Mouse (Mus musculus) spleen, adult 2 months (tissue): ENCODE measurements around the gene Gstm2. TPM values are rescaled to one million over a fixed set of nuclear protein-coding genes. Genes with fewer than 3 reads are reported as not detected.
"Not testable (repeated sequence)": the region's sequence is repeated elsewhere in the genome, so short reads cannot be mapped to it uniquely, and the experiment has no call there.

Experiments
- DNase-seq, 2 experiments: peaks; one replicate each; pipeline versions ENCODE4 v3.0.0 to v3.0.0-alpha.2; 2012 to 2021; ENCODE audit warnings: low spot score in 2 of 2, low read depth in 1 of 2
- H3K27ac ChIP-seq: fragments of 200-500 bp; 2 replicates; pipeline ENCODE4 v1.5.1; 2012; ENCODE audit warnings: low read length, inconsistent platforms; ENCODE audit not compliant: insufficient read depth
- H3K27me3 ChIP-seq: fragments of 200-500 bp; 2 replicates; pipeline ENCODE4 v1.6.1; 2012; ENCODE audit warnings: mild to moderate bottlenecking, moderate library complexity, low read length, inconsistent platforms; ENCODE audit not compliant: control insufficient read depth, insufficient read depth
- H3K36me3 ChIP-seq: fragments of 200-500 bp; 2 replicates; pipeline ENCODE4 v1.6.1; 2012; ENCODE audit warnings: mild to moderate bottlenecking, low read length, inconsistent platforms; ENCODE audit not compliant: control insufficient read depth, insufficient read depth
- H3K4me1 ChIP-seq: fragments of 200-500 bp; 2 replicates; pipeline ENCODE4 v1.6.1; 2011; ENCODE audit warnings: inconsistent platforms; ENCODE audit not compliant: control insufficient read depth, insufficient read depth, insufficient read length
- H3K4me3 ChIP-seq: fragments of 200-500 bp; 2 replicates; pipeline ENCODE4 v1.5.1; 2011; ENCODE audit warnings: mild to moderate bottlenecking, inconsistent platforms; ENCODE audit not compliant: insufficient read depth, insufficient read length; ENCODE audit errors: extremely low read depth
- CTCF ChIP-seq: fragments of 200-500 bp; IDR thresholded peaks from 2 replicates; pipeline ENCODE4 v1.5.1; 2011; ENCODE audit warnings: mild to moderate bottlenecking, inconsistent platforms; ENCODE audit not compliant: insufficient read depth, insufficient read length, insufficient replicate concordance; ENCODE audit errors: extremely low read depth
- POLR2A ChIP-seq: fragments of 200-500 bp; IDR thresholded peaks from 2 replicates; pipeline ENCODE4 v1.6.1; 2011; ENCODE audit warnings: low read depth, low read length, inconsistent platforms
- WGBS: fragments of 180-500 bp; shearing (Covaris S2); methylation state at CpG from one replicate; pipeline ENCODE4 v1.1.7; 2018; 5-methylcytosine and 5-hydroxymethylcytosine counted together
- polyA plus RNA-seq: library from polyadenylated mRNA; depleted of rRNA; stranded (reverse); fragments of >200 nt; gene quantifications from 2 replicates; pipeline ENCODE4 v1.2.3, GENCODE M21; 2012

Gene Gstm2
- polyA plus RNA-seq, 1 experiment: 16.9 TPM

- no peak for DNase-seq
- 82% methylated on average over 6 of the region's 6 CpGs for WGBS
- Histone ChIP-seq H3K27me3 (no peaks in the 10 kb centered on the region), H3K4me3 (no peak overlapping the region), H3K36me3 (no peaks in the 10 kb centered on the region), H3K27ac (no peak overlapping the region), H3K4me1 (peaks cover 2% of the 10 kb centered on the region; the same call in 1 of the 2 replicates)
- no peak for TF ChIP-seq POLR2A
- no peak for TF ChIP-seq CTCF
These were observed 36.4 kb upstream of the Gstm2 start for GRCm38 (mm10) chr3:108022650-108023049.

- not testable (repeated sequence) for H3K27ac ChIP-seq, H3K4me1 ChIP-seq, DNase-seq, H3K4me3 ChIP-seq, H3K27me3 ChIP-seq, H3K36me3 ChIP-seq
- WGBS: 83% methylated on average over 11 of the region's 11 CpGs
These were observed 34.2 kb upstream of the Gstm2 start for GRCm38 (mm10) chr3:108020351-108021022.

- not testable (repeated sequence) for H3K4me3 ChIP-seq, H3K36me3 ChIP-seq, H3K27me3 ChIP-seq, H3K4me1 ChIP-seq, H3K27ac ChIP-seq, DNase-seq
- 88% methylated on average over 3 of the region's 3 CpGs for WGBS
These were observed 33.0 kb upstream of the Gstm2 start for GRCm38 (mm10) chr3:108019226-108019625.

- peak in 1 of 2 experiments; percentile 19 for DNase-seq
- H3K4me3 ChIP-seq: peak overlapping the region; percentile 66
- no peak for TF ChIP-seq POLR2A
- TF ChIP-seq CTCF: no peak
- 11% methylated on average over 14 of the region's 14 CpGs for WGBS
- no peaks in the 10 kb centered on the region for H3K36me3 ChIP-seq
- H3K4me1 ChIP-seq: peaks cover 2% of the 10 kb centered on the region; the same call in 1 of the 2 replicates
- H3K27me3 ChIP-seq: no peaks in the 10 kb centered on the region
- H3K27ac ChIP-seq: peak overlapping the region; percentile 82
These were observed 32.1 kb upstream of the Gstm2 start for GRCm38 (mm10) chr3:108018190-108018820.

GRCm38 (mm10) chr3:108017473-108018189 is 31.4 kb upstream of the Gstm2 start, which contains the start of gene Gstm1:
Gstm1 (minus strand) TSS chr3:108017973.
- DNase-seq: peak; percentile 52 to 71
- Histone ChIP-seq H3K36me3 (no peaks in the 10 kb centered on the region), H3K27ac (peak within 1 kb of the TSS; percentile 82), H3K4me1 (peaks cover 2% of the 10 kb centered on the region; the same call in 1 of the 2 replicates), H3K27me3 (no peaks in the 10 kb centered on the region), H3K4me3 (peak within 1 kb of the TSS; percentile 66)
- TF ChIP-seq CTCF (peak; percentile 53; the same call in 1 of the 2 replicates), POLR2A (no peak; the same call in 1 of the 2 replicates)
- WGBS: under 1% methylated on average over 31 of the region's 31 CpGs

- not testable (repeated sequence) for H3K36me3 ChIP-seq, DNase-seq, H3K27me3 ChIP-seq, H3K4me3 ChIP-seq, H3K4me1 ChIP-seq, H3K27ac ChIP-seq
- WGBS: 91% methylated on average over 5 of the region's 5 CpGs
These were observed 30.2 kb upstream of the Gstm2 start for GRCm38 (mm10) chr3:108016468-108016867.

GRCm38 (mm10) chr3:108014974-108015346 is 28.7 kb upstream of the Gstm2 start:
- no peak for TF ChIP-seq POLR2A
- no peak for TF ChIP-seq CTCF
- 93% methylated on average over 2 of the region's 2 CpGs for WGBS
- H3K4me3 ChIP-seq: no peak overlapping the region
- H3K27ac ChIP-seq: no peak overlapping the region
- H3K27me3 ChIP-seq: no peaks in the 10 kb centered on the region
- no peaks in the 10 kb centered on the region for H3K36me3 ChIP-seq
- peaks cover 2% of the 10 kb centered on the region; the same call in 1 of the 2 replicates for H3K4me1 ChIP-seq
- no peak for DNase-seq
